Mouse (Mus musculus) neutrophil, adult 5-6 weeks (primary cell): Measurements from ENCODE around the gene Dolpp1. TPM values are rescaled to one million over a fixed set of nuclear protein-coding genes. Genes with fewer than 3 reads are reported as not detected.

Source experiments
- total RNA-seq: library from RNA; stranded (forward); fragments of 200-1000 nt; gene quantifications from 2 replicates; pipeline ENCODE4 v1.2.3, GENCODE M21; 2017

Dolpp1 gene
- total RNA-seq, 1 experiment from 2014 or later = 21.2 TPM

Other genes starting within 250 kb of the Dolpp1 start
- gene Endog, start 220.8 kb upstream of the Dolpp1 start, total RNA-seq = 1.3 and 3.9 TPM in 2 replicates
- gene Spout1, start 213.8 kb upstream of the Dolpp1 start, total RNA-seq = 8.3 and 15.7 TPM in 2 replicates
- gene Kyat1, start 186.4 kb upstream of the Dolpp1 start, total RNA-seq = 7.1 and 7.5 TPM in 2 replicates
- 20.7 and 22.5 TPM in 2 replicates for gene Lrrc8a, start 154.5 kb upstream of the Dolpp1 start, total RNA-seq
- gene Gm28035, start 151.7 kb upstream of the Dolpp1 start, total RNA-seq = 2.0 and 2.9 TPM in 2 replicates
- 3.8 and 6.0 TPM in 2 replicates for gene Phyhd1, start 126.1 kb upstream of the Dolpp1 start, total RNA-seq
- not detected in 2 replicates for gene Gm28038, start 111.2 kb upstream of the Dolpp1 start, total RNA-seq
- gene Dolk, start 105.9 kb upstream of the Dolpp1 start, total RNA-seq = 9.0 and 10.3 TPM in 2 replicates
- gene Nup188, start 105.9 kb upstream of the Dolpp1 start, total RNA-seq = 14.6 and 14.8 TPM in 2 replicates
- gene Sh3glb2, start 32.9 kb upstream of the Dolpp1 start, total RNA-seq = 39.0 and 44.3 TPM in 2 replicates
- 6.0 and 11.2 TPM in 2 replicates for gene Miga2, start 28.0 kb upstream of the Dolpp1 start, total RNA-seq
- 15.3 and 16.2 TPM in 2 replicates for gene Crat, start 23.6 kb downstream of the Dolpp1 start, total RNA-seq
- gene Ptpa, start 23.8 kb downstream of the Dolpp1 start, total RNA-seq = 37.4 and 47.8 TPM in 2 replicates
- 0.23 and 0.25 TPM in 2 replicates for gene Ier5l, start 82.0 kb downstream of the Dolpp1 start, total RNA-seq
- 0.58 and 0.98 TPM in 2 replicates for gene Cstad, start 202.8 kb downstream of the Dolpp1 start, total RNA-seq